Mouse (Mus musculus): ENCODE measurements at regions not wholly inside any gene's neighbourhood (a gene's known extent, or its start where the extent isn't known, plus 50 kb on each side); places are given as distances from the start of the nearest gene placed in this dataset.

DNA sequence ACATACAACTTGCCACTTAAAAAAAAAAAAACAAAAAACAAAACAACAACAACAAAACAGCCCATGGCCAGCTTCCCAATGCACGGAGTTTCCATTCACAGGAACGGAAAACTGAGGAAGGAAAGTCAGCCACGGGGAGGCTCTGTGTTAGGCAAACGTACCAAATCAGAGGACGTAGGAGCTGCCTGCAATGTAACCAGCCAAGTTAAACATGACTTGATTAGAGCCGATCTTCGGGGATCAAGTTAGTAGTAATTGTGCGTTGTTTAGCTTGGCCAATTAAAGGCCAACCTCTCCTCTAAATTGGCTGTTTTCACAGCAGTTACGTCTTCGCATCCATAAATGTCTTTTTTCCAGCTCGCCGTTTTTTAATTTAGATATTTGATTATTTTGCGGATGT lies 190.7 kb downstream of the Cd83 start:
- no peak for TF ChIP-seq TAL1 (IDR thresholded peaks at IDR 0.05; ENCODE audit: low read length)
- no peak for TF ChIP-seq GATA1 (IDR thresholded peaks at IDR 0.05; ENCODE audit: low read length)

All from erythroblast, embryonic 14.5 days (primary cell).